Mouse (Mus musculus): ENCODE results near the gene Tmem245. TPM values are rescaled to one million over a fixed set of nuclear protein-coding genes. Genes with fewer than 3 reads are reported as not detected.
A peak's percentile ranks its signal among the peaks of the same experiment; 100 is the strongest.

Tmem245 gene
- total and polyA plus RNA-seq, 2 experiments from 2014 or later = 9.8 to 24.7 TPM

- no peak for ATAC-seq
- no peaks in the 10 kb centered on the region for H3K4me1 ChIP-seq (ENCODE audit: insufficient read depth)
- no peak overlapping the region for H3K9ac ChIP-seq
- H3K27ac ChIP-seq (ENCODE audit: low read depth, low read length) = no peak overlapping the region
- DNase-seq = no peak
- no peaks in the 10 kb centered on the region for H3K36me3 ChIP-seq (ENCODE audit: insufficient read depth)
- 95% methylated on average over 5 of the region's 5 CpGs for WGBS
- no peak for TF ChIP-seq CTCF (IDR thresholded peaks at IDR 0.05; ENCODE audit: low read depth)
- H3K27me3 ChIP-seq (ENCODE audit: insufficient read depth, low read length) = no peaks in the 10 kb centered on the region
- no peaks in the 10 kb centered on the region for H3K9me3 ChIP-seq (ENCODE audit: low read length)
- H3K4me3 ChIP-seq (ENCODE audit: low read depth, low read length) = no peak overlapping the region
- no peak overlapping the region for H3K4me2 ChIP-seq (ENCODE audit: low read depth)
Observed at GRCm38 (mm10) chr4:56855935-56856334, 91.3 kb downstream of the Tmem245 start.

GRCm38 (mm10) chr4:56850724-56851123 is 96.5 kb downstream of the Tmem245 start:
- Histone ChIP-seq H3K27ac (ENCODE audit: low read depth, low read length) (no peak overlapping the region), H3K36me3 (ENCODE audit: insufficient read depth) (peaks cover 2% of the 10 kb centered on the region; the same call in 1 of the 2 replicates), H3K4me2 (ENCODE audit: low read depth) (no peak overlapping the region), H3K9ac (no peak overlapping the region), H3K4me1 (ENCODE audit: insufficient read depth) (no peaks in the 10 kb centered on the region), H3K9me3 (ENCODE audit: low read length) (no peaks in the 10 kb centered on the region), H3K27me3 (ENCODE audit: insufficient read depth, low read length) (no peaks in the 10 kb centered on the region), H3K4me3 (ENCODE audit: low read depth, low read length) (no peak overlapping the region)
- ATAC-seq (no peak), DNase-seq (no peak)
- 43% methylated on average over 6 of the region's 6 CpGs for WGBS
- no peak for TF ChIP-seq CTCF (IDR thresholded peaks at IDR 0.05; ENCODE audit: low read depth)

GRCm38 (mm10) chr4:56848044-56848443 is 99.2 kb downstream of the Tmem245 start:
- H3K36me3 ChIP-seq (ENCODE audit: insufficient read depth) = peaks cover 11% of the 10 kb centered on the region; the same call in 1 of the 2 replicates
- H3K27ac ChIP-seq (ENCODE audit: low read depth, low read length) = no peak overlapping the region
- H3K9me3 ChIP-seq (ENCODE audit: low read length) = no peaks in the 10 kb centered on the region
- H3K27me3 ChIP-seq (ENCODE audit: insufficient read depth, low read length) = no peaks in the 10 kb centered on the region
- DNase-seq (no peak), ATAC-seq (no peak)
- no peak overlapping the region for H3K9ac ChIP-seq
- TF ChIP-seq CTCF (IDR thresholded peaks at IDR 0.05; ENCODE audit: low read depth) = no peak
- no peaks in the 10 kb centered on the region for H3K4me1 ChIP-seq (ENCODE audit: insufficient read depth)
- H3K4me3 ChIP-seq (ENCODE audit: low read depth, low read length) = no peak overlapping the region
- 92% methylated on average over 6 of the region's 6 CpGs for WGBS
- H3K4me2 ChIP-seq (ENCODE audit: low read depth) = no peak overlapping the region

- Histone ChIP-seq H3K9ac (no peak overlapping the region), H3K27me3 (ENCODE audit: insufficient read depth, low read length) (no peaks in the 10 kb centered on the region), H3K4me1 (ENCODE audit: insufficient read depth) (no peaks in the 10 kb centered on the region), H3K36me3 (ENCODE audit: insufficient read depth) (peaks cover 11% of the 10 kb centered on the region; the same call in 1 of the 2 replicates), H3K4me2 (ENCODE audit: low read depth) (no peak overlapping the region), H3K27ac (ENCODE audit: low read depth, low read length) (no peak overlapping the region), H3K4me3 (ENCODE audit: low read depth, low read length) (no peak overlapping the region), H3K9me3 (ENCODE audit: low read length) (no peaks in the 10 kb centered on the region)
- no peak for DNase-seq
- TF ChIP-seq CTCF (IDR thresholded peaks at IDR 0.05; ENCODE audit: low read depth) = no peak
- ATAC-seq = no peak
- 93% methylated on average over 3 of the region's 3 CpGs for WGBS
Observed at GRCm38 (mm10) chr4:56847400-56847799, 99.8 kb downstream of the Tmem245 start.

GRCm38 (mm10) chr4:56845896-56846533 is 101.2 kb downstream of the Tmem245 start:
- ATAC-seq (no peak), DNase-seq (no peak)
- no peaks in the 10 kb centered on the region for H3K4me1 ChIP-seq (ENCODE audit: insufficient read depth)
- H3K9me3 ChIP-seq (ENCODE audit: low read length) = no peaks in the 10 kb centered on the region
- no peak overlapping the region for H3K27ac ChIP-seq (ENCODE audit: low read depth, low read length)
- H3K27me3 ChIP-seq (ENCODE audit: insufficient read depth, low read length) = no peaks in the 10 kb centered on the region
- TF ChIP-seq CTCF (IDR thresholded peaks at IDR 0.05; ENCODE audit: low read depth) = no peak
- 59% methylated on average over 12 of the region's 12 CpGs for WGBS
- H3K4me2 ChIP-seq (ENCODE audit: low read depth) = no peak overlapping the region
- H3K36me3 ChIP-seq (ENCODE audit: insufficient read depth) = peaks cover 11% of the 10 kb centered on the region; the same call in 1 of the 2 replicates
- H3K4me3 ChIP-seq (ENCODE audit: low read depth, low read length) = no peak overlapping the region
- no peak overlapping the region for H3K9ac ChIP-seq

- Histone ChIP-seq H3K4me1 (ENCODE audit: insufficient read depth) (no peaks in the 10 kb centered on the region), H3K9me3 (ENCODE audit: low read length) (no peaks in the 10 kb centered on the region), H3K9ac (no peak overlapping the region), H3K36me3 (ENCODE audit: insufficient read depth) (peaks cover 17% of the 10 kb centered on the region; the same call in 1 of the 2 replicates), H3K4me2 (ENCODE audit: low read depth) (no peak overlapping the region), H3K4me3 (ENCODE audit: low read depth, low read length) (no peak overlapping the region), H3K27me3 (ENCODE audit: insufficient read depth, low read length) (no peaks in the 10 kb centered on the region), H3K27ac (ENCODE audit: low read depth, low read length) (no peak overlapping the region)
- no peak for ATAC-seq
- DNase-seq = no peak
- WGBS = 96% methylated on average over 4 of the region's 4 CpGs
- 0 out of 2 replicates have a peak, but pooled peaks have one; percentile 6 for TF ChIP-seq CTCF (IDR thresholded peaks at IDR 0.05; ENCODE audit: low read depth)
Observed at GRCm38 (mm10) chr4:56844911-56845310, 102.3 kb downstream of the Tmem245 start.

GRCm38 (mm10) chr4:56843963-56844362 is 103.3 kb downstream of the Tmem245 start:
- H3K9ac ChIP-seq = no peak overlapping the region
- no peaks in the 10 kb centered on the region for H3K9me3 ChIP-seq (ENCODE audit: low read length)
- no peak for DNase-seq
- no peak overlapping the region for H3K4me2 ChIP-seq (ENCODE audit: low read depth)
- H3K27ac ChIP-seq (ENCODE audit: low read depth, low read length) = no peak overlapping the region
- H3K4me3 ChIP-seq (ENCODE audit: low read depth, low read length) = no peak overlapping the region
- H3K36me3 ChIP-seq (ENCODE audit: insufficient read depth) = peaks cover 19% of the 10 kb centered on the region; the same call in 1 of the 2 replicates
- WGBS = 96% methylated on average over 2 of the region's 2 CpGs
- H3K27me3 ChIP-seq (ENCODE audit: insufficient read depth, low read length) = no peaks in the 10 kb centered on the region
- no peak for ATAC-seq
- H3K4me1 ChIP-seq (ENCODE audit: insufficient read depth) = no peaks in the 10 kb centered on the region
- peak; percentile 30 for TF ChIP-seq CTCF (IDR thresholded peaks at IDR 0.05; ENCODE audit: low read depth)

All from forebrain, postnatal 0 days (tissue).